Mouse (Mus musculus) lung, adult 2 months (tissue): Measurements from ENCODE around the gene Mc3r.

Experiments
- CTCF ChIP-seq: fragments of 200-500 bp; IDR thresholded peaks from 2 replicates; pipeline ENCODE4 v1.5.1; 2011; ENCODE audit warnings: mild to moderate bottlenecking, low read length, control low read depth; ENCODE audit not compliant: insufficient read depth
- POLR2A ChIP-seq: fragments of 200-500 bp; IDR thresholded peaks from 2 replicates; pipeline ENCODE4 v1.6.1; 2011; ENCODE audit warnings: low read depth, mild to moderate bottlenecking, control low read depth, low read length, borderline replicate concordance; ENCODE audit errors: extremely low read depth

DNA sequence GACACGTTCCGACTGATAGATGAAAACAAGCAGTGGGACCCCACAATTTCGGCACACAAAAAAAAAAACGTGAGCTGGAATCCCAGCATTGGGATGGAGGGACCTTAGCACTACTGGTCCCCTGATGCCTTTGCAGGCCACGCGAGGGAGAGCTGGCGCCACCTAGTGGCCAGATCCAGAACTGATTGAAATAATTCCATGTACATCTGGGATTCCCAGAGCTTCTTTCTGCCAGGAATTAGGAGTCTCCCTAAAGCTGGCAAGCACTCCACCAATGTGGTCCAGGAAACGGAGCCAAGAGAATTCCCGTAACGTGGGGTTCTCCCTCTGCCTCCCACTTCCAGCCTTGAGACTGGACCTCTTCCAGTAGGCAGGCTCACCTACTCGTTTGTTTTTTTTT, 41.3 kb upstream of the Mc3r start:
- TF ChIP-seq POLR2A (no peak), CTCF (peak; percentile 92)
